Mouse (Mus musculus) liver, embryonic 15.5 days (tissue): ENCODE data around the gene Grid1. TPM values are rescaled to one million over a fixed set of nuclear protein-coding genes. Genes with fewer than 3 reads are reported as not detected.

ENCODE experiments used
- ATAC-seq: fragments of 200-750 bp; cut with Nextera tagmentation; 2 replicates; pipeline ENCODE4 v1.8.0; 2017; ENCODE audit warnings: moderate number of reproducible peaks, mild to moderate bottlenecking, moderate library complexity; ENCODE audit not compliant: insufficient read depth
- H3K27ac ChIP-seq: fragments of 300-500 bp; sonication (generic); replicated peaks from 2 replicates; pipeline ENCODE4 v1.5.1; 2015; ENCODE audit warnings: mild to moderate bottlenecking, inconsistent platforms
- H3K27me3 ChIP-seq: fragments of 300-500 bp; sonication (generic); 2 replicates; pipeline ENCODE4 v1.6.1; 2015; ENCODE audit warnings: mild to moderate bottlenecking, inconsistent platforms
- H3K36me3 ChIP-seq: fragments of 300-500 bp; sonication (generic); replicated peaks from 2 replicates; pipeline ENCODE4 v1.6.1; 2015; ENCODE audit warnings: moderate library complexity, mild to moderate bottlenecking, inconsistent platforms
- H3K4me1 ChIP-seq: fragments of 300-500 bp; sonication (generic); replicated peaks from 2 replicates; pipeline ENCODE4 v1.6.1; 2015; ENCODE audit warnings: inconsistent platforms
- H3K4me2 ChIP-seq: fragments of 300-500 bp; sonication (generic); 2 replicates; pipeline ENCODE4 v1.6.1; 2015; ENCODE audit warnings: moderate library complexity, mild to moderate bottlenecking, inconsistent platforms
- H3K4me3 ChIP-seq: fragments of 300-500 bp; sonication (generic); replicated peaks from 2 replicates; pipeline ENCODE4 v1.5.1; 2015; ENCODE audit warnings: mild to moderate bottlenecking, inconsistent platforms
- H3K9ac ChIP-seq: fragments of 300-500 bp; sonication (generic); 2 replicates; pipeline ENCODE4 v1.6.1; 2015; ENCODE audit warnings: moderate library complexity, mild to moderate bottlenecking, inconsistent platforms
- H3K9me3 ChIP-seq: fragments of 300-500 bp; sonication (generic); replicated peaks from 2 replicates; pipeline ENCODE4 v1.6.1; 2016; ENCODE audit warnings: inconsistent platforms
- WGBS: fragments of 180-500 bp; shearing (Covaris S2); methylation state at CpG from one replicate; pipeline ENCODE4 v1.1.7; 2015; ENCODE audit warnings: mixed read lengths; ENCODE audit not compliant: insufficient replicate concordance; 5-methylcytosine and 5-hydroxymethylcytosine counted together
- polyA plus RNA-seq: library from polyadenylated mRNA; unstranded; fragments of >200 nt; fragmentation: Nextera tagmentation; extraction: Ambion mirVana; gene quantifications from 2 replicates; pipeline ENCODE4 v1.2.1, GENCODE M21; 2015

The Grid1 gene
- polyA plus RNA-seq, 1 experiment from 2014 or later, result 0.10 TPM

DNA sequence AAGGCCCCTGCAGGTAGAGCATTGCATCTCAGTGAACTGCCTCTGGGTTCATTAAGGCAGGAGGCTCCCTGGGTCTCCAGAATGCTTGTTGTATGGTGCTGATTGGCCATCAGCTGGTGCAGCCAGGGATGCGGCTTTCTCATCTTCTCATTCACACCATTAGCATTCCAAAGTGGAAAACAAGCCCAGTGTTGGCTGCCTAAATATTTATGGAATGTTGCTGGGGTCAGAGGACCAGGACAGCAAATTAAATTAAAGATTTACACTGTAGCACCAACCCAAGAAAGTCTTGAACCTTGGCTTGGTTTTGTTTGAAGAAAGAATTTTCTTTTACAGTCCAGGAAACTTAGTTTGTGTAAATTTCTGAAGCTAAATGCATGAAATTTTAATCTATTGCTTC, 97.2 kb downstream of the Grid1 start:
- Histone ChIP-seq H3K27me3 (no peaks in the 10 kb centered on the region), H3K9me3 (no peaks in the 10 kb centered on the region), H3K4me3 (no peak overlapping the region), H3K36me3 (no peaks in the 10 kb centered on the region), H3K9ac (no peak overlapping the region), H3K4me2 (no peak overlapping the region), H3K27ac (no peak overlapping the region), H3K4me1 (no peaks in the 10 kb centered on the region)
- WGBS, result 26% methylated on average over 1 of the region's 1 CpGs
- ATAC-seq, result no peak

DNA sequence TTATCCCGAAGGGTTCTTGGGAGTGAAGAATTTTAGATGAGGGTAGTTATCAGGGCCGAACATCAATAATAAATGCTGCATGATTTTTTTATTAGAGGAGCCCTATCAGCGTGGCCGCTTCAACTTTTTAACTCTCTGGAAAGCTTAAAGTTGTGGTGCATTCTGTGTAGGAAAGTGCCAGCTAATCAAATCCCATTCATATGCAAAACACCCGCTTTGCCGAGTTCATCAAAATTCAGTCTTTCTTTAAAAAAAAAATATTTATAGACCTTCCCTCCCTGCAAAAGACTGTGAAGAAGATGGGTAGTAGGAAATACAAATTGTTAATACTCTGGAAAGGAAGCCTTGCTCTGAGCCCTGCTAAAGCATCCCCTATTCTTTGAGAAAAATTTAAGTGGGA, 99.3 kb downstream of the Grid1 start:
- H3K4me3 ChIP-seq, result no peak overlapping the region
- no peaks in the 10 kb centered on the region for H3K27me3 ChIP-seq
- ATAC-seq, result no peak
- H3K9ac ChIP-seq, result no peak overlapping the region
- H3K27ac ChIP-seq, result no peak overlapping the region
- no peak overlapping the region for H3K4me2 ChIP-seq
- H3K4me1 ChIP-seq, result no peaks in the 10 kb centered on the region
- 59% methylated on average over 6 of the region's 6 CpGs for WGBS
- no peaks in the 10 kb centered on the region for H3K9me3 ChIP-seq
- no peaks in the 10 kb centered on the region for H3K36me3 ChIP-seq

- Histone ChIP-seq H3K36me3 (no peaks in the 10 kb centered on the region), H3K27ac (no peak overlapping the region), H3K9me3 (no peaks in the 10 kb centered on the region), H3K27me3 (no peaks in the 10 kb centered on the region), H3K4me3 (no peak overlapping the region), H3K4me2 (no peak overlapping the region), H3K9ac (no peak overlapping the region), H3K4me1 (no peaks in the 10 kb centered on the region)
- ATAC-seq, result no peak
- 61% methylated on average over 9 of the region's 9 CpGs for WGBS
Measured at GRCm38 (mm10) chr14:34921265-34921664, 101.4 kb downstream of the Grid1 start.

DNA sequence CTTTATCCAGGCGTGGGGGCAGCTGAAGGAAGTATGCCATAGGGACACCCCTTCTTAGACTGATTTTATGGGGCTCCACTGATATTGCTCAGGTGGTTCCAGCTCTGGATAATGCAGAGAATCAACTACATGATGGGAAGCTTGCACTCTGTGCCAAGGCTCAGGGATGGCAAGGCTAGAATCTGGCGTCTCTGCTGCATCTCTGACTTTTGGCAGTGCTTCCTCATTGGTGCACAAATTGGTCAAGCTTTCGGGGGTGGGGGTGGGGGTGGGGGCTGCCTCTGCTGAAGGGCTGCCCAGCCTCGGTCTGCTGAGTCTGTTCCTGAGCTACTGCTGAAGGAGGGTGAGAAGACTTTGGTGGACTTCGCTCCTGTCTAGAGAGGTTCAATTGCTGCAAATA, 105.1 kb downstream of the Grid1 start:
- Histone ChIP-seq H3K27me3 (no peaks in the 10 kb centered on the region), H3K4me2 (no peak overlapping the region), H3K4me3 (no peak overlapping the region), H3K27ac (no peak overlapping the region), H3K4me1 (no peaks in the 10 kb centered on the region), H3K9me3 (no peaks in the 10 kb centered on the region), H3K36me3 (no peaks in the 10 kb centered on the region), H3K9ac (no peak overlapping the region)
- 47% methylated on average over 5 of the region's 5 CpGs for WGBS
- ATAC-seq, result no peak

GRCm38 (mm10) chr14:34930040-34930719, 110.3 kb downstream of the Grid1 start:
- ATAC-seq, result no peak
- H3K4me2 ChIP-seq, result no peak overlapping the region
- 59% methylated on average over 8 of the region's 8 CpGs for WGBS
- no peak overlapping the region for H3K4me3 ChIP-seq
- H3K36me3 ChIP-seq, result no peaks in the 10 kb centered on the region
- H3K27ac ChIP-seq, result no peak overlapping the region
- no peaks in the 10 kb centered on the region for H3K9me3 ChIP-seq
- no peak overlapping the region for H3K9ac ChIP-seq
- H3K4me1 ChIP-seq, result no peaks in the 10 kb centered on the region
- no peaks in the 10 kb centered on the region for H3K27me3 ChIP-seq

DNA sequence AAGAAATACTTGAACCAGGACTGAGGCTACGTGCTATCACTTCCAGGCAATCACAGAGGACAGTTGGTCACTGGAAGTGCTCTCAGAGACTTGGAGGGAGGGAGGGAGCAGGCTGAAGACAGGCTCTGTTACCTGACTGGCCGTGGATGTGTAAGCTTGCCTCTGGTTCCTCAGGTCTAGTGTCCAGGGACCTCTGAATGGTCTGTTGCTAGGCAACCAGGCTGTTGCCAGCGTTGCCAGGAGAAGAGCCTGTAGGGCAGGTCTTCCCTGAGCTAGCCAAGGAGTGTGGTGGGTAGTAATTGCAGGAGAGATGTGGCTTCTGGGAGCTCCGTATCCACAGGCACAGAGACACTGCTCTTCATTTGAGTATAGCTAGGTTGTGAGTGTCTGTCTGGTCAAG, 113.3 kb downstream of the Grid1 start:
- Histone ChIP-seq H3K36me3 (no peaks in the 10 kb centered on the region), H3K4me3 (no peak overlapping the region), H3K27ac (no peak overlapping the region), H3K27me3 (no peaks in the 10 kb centered on the region), H3K4me2 (no peak overlapping the region), H3K9ac (no peak overlapping the region), H3K4me1 (no peaks in the 10 kb centered on the region), H3K9me3 (no peaks in the 10 kb centered on the region)
- 37% methylated on average over 4 of the region's 4 CpGs for WGBS
- ATAC-seq, result no peak

- ATAC-seq, result no peak
- Histone ChIP-seq H3K27me3 (no peaks in the 10 kb centered on the region), H3K9ac (no peak overlapping the region), H3K4me1 (no peaks in the 10 kb centered on the region), H3K27ac (no peak overlapping the region), H3K4me3 (no peak overlapping the region), H3K36me3 (no peaks in the 10 kb centered on the region), H3K4me2 (no peak overlapping the region), H3K9me3 (no peaks in the 10 kb centered on the region)
- WGBS, result 29% methylated on average over 13 of the region's 13 CpGs
Measured at GRCm38 (mm10) chr14:34936192-34936770, 116.4 kb downstream of the Grid1 start.

DNA sequence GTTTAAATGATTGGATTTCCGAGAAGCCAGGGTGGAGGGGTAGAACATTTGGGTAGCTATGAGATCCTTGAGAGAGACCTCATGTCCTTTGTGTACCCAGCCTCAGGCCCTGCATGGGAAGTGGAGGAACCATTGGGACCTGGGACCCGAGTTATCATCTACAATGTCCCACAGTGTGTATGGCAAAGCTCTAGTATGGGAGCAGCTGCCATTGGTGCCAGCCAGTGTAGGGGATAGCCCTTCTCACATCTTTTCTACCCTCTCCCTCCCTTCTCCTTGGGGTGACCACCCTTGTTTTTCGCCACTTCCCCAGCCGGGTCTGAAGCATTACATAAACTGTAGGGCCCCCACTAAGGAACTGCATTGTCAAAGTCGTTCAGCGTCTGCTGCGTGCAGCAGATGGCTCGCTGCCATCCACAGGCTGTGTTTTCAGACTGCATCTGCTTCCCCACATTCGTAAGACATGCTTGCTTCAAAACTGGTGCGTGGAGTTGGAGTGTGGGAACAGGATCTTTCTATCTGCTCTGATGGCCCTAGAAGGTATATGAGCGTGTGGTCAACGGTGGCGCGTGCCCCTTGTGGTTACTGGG, 124.6 kb downstream of the Grid1 start:
- Histone ChIP-seq H3K4me2 (no peak overlapping the region), H3K27ac (no peak overlapping the region), H3K36me3 (no peaks in the 10 kb centered on the region), H3K4me1 (no peaks in the 10 kb centered on the region), H3K4me3 (no peak overlapping the region), H3K9ac (no peak overlapping the region), H3K27me3 (no peaks in the 10 kb centered on the region), H3K9me3 (no peaks in the 10 kb centered on the region)
- ATAC-seq, result no peak
- 71% methylated on average over 14 of the region's 14 CpGs for WGBS

GRCm38 (mm10) chr14:34945471-34946313, 125.8 kb downstream of the Grid1 start:
- no peak overlapping the region for H3K4me2 ChIP-seq
- H3K9ac ChIP-seq, result no peak overlapping the region
- no peaks in the 10 kb centered on the region for H3K4me1 ChIP-seq
- no peaks in the 10 kb centered on the region for H3K36me3 ChIP-seq
- no peak overlapping the region for H3K4me3 ChIP-seq
- H3K27me3 ChIP-seq, result no peaks in the 10 kb centered on the region
- H3K27ac ChIP-seq, result no peak overlapping the region
- ATAC-seq, result no peak
- WGBS, result 67% methylated on average over 17 of the region's 17 CpGs
- H3K9me3 ChIP-seq, result no peaks in the 10 kb centered on the region

DNA sequence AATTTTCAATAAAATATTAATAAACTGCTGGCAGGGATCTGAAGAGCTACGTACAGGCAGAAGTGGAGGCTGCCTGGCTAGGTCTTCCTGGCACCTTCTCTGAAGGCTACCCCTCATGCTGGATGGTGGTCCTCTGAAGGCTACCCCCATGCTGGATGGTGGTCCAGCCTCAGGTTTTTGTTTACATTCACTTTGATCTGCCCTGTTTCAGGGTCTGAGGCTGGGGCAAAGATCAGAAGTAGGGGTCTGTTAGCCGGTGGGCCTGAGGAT, 126.3 kb downstream of the Grid1 start:
- H3K9ac ChIP-seq, result no peak overlapping the region
- 76% methylated on average over 2 of the region's 2 CpGs for WGBS
- H3K36me3 ChIP-seq, result no peaks in the 10 kb centered on the region
- no peaks in the 10 kb centered on the region for H3K4me1 ChIP-seq
- H3K4me2 ChIP-seq, result no peak overlapping the region
- H3K4me3 ChIP-seq, result no peak overlapping the region
- ATAC-seq, result no peak
- H3K9me3 ChIP-seq, result no peaks in the 10 kb centered on the region
- H3K27ac ChIP-seq, result no peak overlapping the region
- H3K27me3 ChIP-seq, result no peaks in the 10 kb centered on the region

DNA sequence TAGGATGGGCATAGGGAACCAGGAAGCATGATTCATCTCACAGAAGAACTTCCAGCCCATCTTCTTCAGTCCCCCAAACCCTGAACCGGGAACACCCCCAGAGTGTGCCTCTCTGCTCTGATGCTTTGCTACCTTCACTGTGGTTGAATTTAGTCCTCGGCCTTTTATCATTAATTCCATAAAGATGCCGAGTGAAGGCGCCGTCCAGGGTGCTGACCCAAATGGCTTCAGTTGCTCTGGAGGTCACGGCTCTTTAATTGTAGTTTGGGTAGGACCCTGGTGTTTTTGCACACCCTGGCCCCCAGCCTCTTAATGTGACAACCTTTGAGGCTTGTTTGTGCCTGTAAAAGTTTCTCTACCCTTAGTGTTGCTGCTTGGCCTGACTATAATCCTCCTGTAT, 128.3 kb downstream of the Grid1 start:
- Histone ChIP-seq H3K27ac (no peak overlapping the region), H3K9me3 (no peaks in the 10 kb centered on the region), H3K9ac (no peak overlapping the region), H3K27me3 (no peaks in the 10 kb centered on the region), H3K4me1 (no peaks in the 10 kb centered on the region), H3K4me3 (no peak overlapping the region), H3K36me3 (no peaks in the 10 kb centered on the region), H3K4me2 (no peak overlapping the region)
- WGBS, result 58% methylated on average over 6 of the region's 6 CpGs
- no peak for ATAC-seq
